Mouse (Mus musculus) heart, postnatal 0 days (tissue): ENCODE measurements around the gene C1ql1. TPM values are rescaled to one million over a fixed set of nuclear protein-coding genes. Genes with fewer than 3 reads are reported as not detected.

Source experiments
- ATAC-seq: fragments of 200-750 bp; cut with Nextera tagmentation; 2 replicates; pipeline ENCODE4 v1.8.0; 2017; ENCODE audit warnings: low read depth, moderate number of reproducible peaks, moderate library complexity; ENCODE audit not compliant: insufficient read depth
- DNase-seq: peaks from one replicate; pipeline ENCODE4 v3.0.0-alpha.2; 2016; ENCODE audit warnings: low spot score
- H3K27ac ChIP-seq: fragments of 300-500 bp; sonication (generic); 2 replicates; pipeline ENCODE4 v1.5.1; 2014; ENCODE audit warnings: low read depth, mild to moderate bottlenecking
- H3K27me3 ChIP-seq: fragments of 300-500 bp; sonication (generic); 2 replicates; pipeline ENCODE4 v1.6.1; 2014; ENCODE audit warnings: low read length, mixed read lengths; ENCODE audit not compliant: control insufficient read depth, insufficient read depth
- H3K36me3 ChIP-seq: fragments of 300-500 bp; sonication (generic); replicated peaks from 2 replicates; pipeline ENCODE4 v1.6.1; 2014; ENCODE audit warnings: low read length, mixed read lengths; ENCODE audit not compliant: control insufficient read depth, insufficient read depth
- H3K4me1 ChIP-seq: fragments of 300-500 bp; sonication (generic); 2 replicates; pipeline ENCODE4 v1.6.1; 2014; ENCODE audit warnings: antibody characterized with exemption; ENCODE audit not compliant: control insufficient read depth, insufficient read depth
- H3K4me2 ChIP-seq: fragments of 300-500 bp; sonication (generic); 2 replicates; pipeline ENCODE4 v1.6.1; 2014; ENCODE audit warnings: low read depth, mild to moderate bottlenecking, low read length, moderate library complexity
- H3K4me3 ChIP-seq: fragments of 300-500 bp; sonication (generic); 2 replicates; pipeline ENCODE4 v1.5.1; 2014; ENCODE audit warnings: low read depth, low read length
- H3K9ac ChIP-seq: fragments of 300-500 bp; sonication (generic); replicated peaks from 2 replicates; pipeline ENCODE4 v1.6.1; 2014; ENCODE audit warnings: low read depth, low read length, mixed read lengths
- H3K9me3 ChIP-seq: fragments of 300-500 bp; sonication (generic); replicated peaks from 2 replicates; pipeline ENCODE4 v1.6.1; 2016; ENCODE audit warnings: low read length; ENCODE audit not compliant: control insufficient read depth
- CTCF ChIP-seq: IDR thresholded peaks from 2 replicates; pipeline ENCODE4 v1.5.1; 2016; ENCODE audit warnings: antibody characterized with exemption, control low read depth, low read depth
- EP300 ChIP-seq: IDR thresholded peaks from 2 replicates; pipeline ENCODE4 v1.6.1; 2016; ENCODE audit warnings: antibody characterized with exemption, low read depth
- WGBS: fragments of 180-500 bp; shearing (Covaris S2); extraction: QIAGEN DNeasy Blood & Tissue Kit; methylation state at CpG from one replicate; pipeline ENCODE4 v1.1.7; 2014; 5-methylcytosine and 5-hydroxymethylcytosine counted together
- polyA plus RNA-seq: library from polyadenylated mRNA; unstranded; fragments of >200 nt; fragmentation: Nextera tagmentation; extraction: Ambion mirVana; gene quantifications from 2 replicates; pipeline ENCODE4 v1.2.1, GENCODE M21; 2015
- total RNA-seq: library from RNA; depleted of rRNA; stranded (reverse); fragments of >200 nt; gene quantifications from 2 replicates; pipeline ENCODE4 v1.2.3, GENCODE M21; 2014; ENCODE audit warnings: low replicate concordance; rRNA removed

The C1ql1 gene
- total RNA-seq = 1.1 TPM in 1 of 2 replicates, not detected in the other
- 0.10 TPM in 1 of 2 replicates, not detected in the other for polyA plus RNA-seq

- no peak within 1 kb of the TSS for H3K27ac ChIP-seq
- peak within 1 kb of the TSS; percentile 31 for H3K4me3 ChIP-seq
- H3K4me1 ChIP-seq = peaks cover 9% of the 10 kb centered on the region
- DNase-seq (peak; percentile 80), ATAC-seq (peak; percentile 95)
- no peak within 1 kb of the TSS for H3K9ac ChIP-seq
- TF ChIP-seq CTCF (no peak), EP300 (no peak)
- no peaks in the 10 kb centered on the region for H3K36me3 ChIP-seq
- WGBS = 1% methylated on average over 51 of the region's 87 CpGs
- H3K9me3 ChIP-seq = no peaks in the 10 kb centered on the region
- peaks cover 86% of the 10 kb centered on the region for H3K27me3 ChIP-seq
- H3K4me2 ChIP-seq = peak within 1 kb of the TSS; percentile 53
Measured at GRCm38 (mm10) chr11:102946265-102946991, at the start of gene C1ql1. Gene C1ql1 (minus strand): TSS chr11:102946688.

- Histone ChIP-seq H3K4me2 (no peak overlapping the region), H3K36me3 (peaks cover 13% of the 10 kb centered on the region), H3K27me3 (peaks cover 24% of the 10 kb centered on the region), H3K4me3 (no peak overlapping the region), H3K9ac (no peak overlapping the region), H3K4me1 (peaks cover 23% of the 10 kb centered on the region; the same call in 1 of the 2 replicates), H3K27ac (no peak overlapping the region), H3K9me3 (no peaks in the 10 kb centered on the region)
- 94% methylated on average over 18 of the region's 18 CpGs for WGBS
- no peak for ATAC-seq
- TF ChIP-seq CTCF (no peak), EP300 (no peak)
- no peak for DNase-seq
Measured at GRCm38 (mm10) chr11:102994952-102995351, 48.5 kb upstream of the C1ql1 start.

- 62% methylated on average over 17 of the region's 17 CpGs for WGBS
- Histone ChIP-seq H3K9ac (no peak overlapping the region), H3K4me1 (peaks cover 14% of the 10 kb centered on the region; the same call in 1 of the 2 replicates), H3K4me2 (no peak overlapping the region), H3K27ac (no peak overlapping the region), H3K9me3 (no peaks in the 10 kb centered on the region), H3K36me3 (peaks cover 13% of the 10 kb centered on the region), H3K27me3 (peaks cover 36% of the 10 kb centered on the region), H3K4me3 (no peak overlapping the region)
- no peak for ATAC-seq
- no peak for DNase-seq
- TF ChIP-seq EP300 = no peak
- TF ChIP-seq CTCF = no peak
Measured at GRCm38 (mm10) chr11:102993420-102994029, 47.0 kb upstream of the C1ql1 start.

- TF ChIP-seq CTCF = peak; percentile 84
- no peak for TF ChIP-seq EP300
- Histone ChIP-seq H3K4me3 (no peak overlapping the region), H3K9me3 (no peaks in the 10 kb centered on the region), H3K4me2 (no peak overlapping the region), H3K9ac (no peak overlapping the region), H3K27me3 (peaks cover 42% of the 10 kb centered on the region), H3K27ac (no peak overlapping the region), H3K36me3 (peaks cover 13% of the 10 kb centered on the region), H3K4me1 (peaks cover 8% of the 10 kb centered on the region; the same call in 1 of the 2 replicates)
- ATAC-seq (peak; percentile 60), DNase-seq (peak; percentile 69)
- WGBS = 14% methylated on average over 5 of the region's 5 CpGs
Measured at GRCm38 (mm10) chr11:102992940-102993339, 46.5 kb upstream of the C1ql1 start.

GRCm38 (mm10) chr11:102991681-102992080 is 45.2 kb upstream of the C1ql1 start:
- DNase-seq (no peak), ATAC-seq (no peak)
- Histone ChIP-seq H3K36me3 (peaks cover 13% of the 10 kb centered on the region), H3K27me3 (peaks cover 42% of the 10 kb centered on the region), H3K9ac (no peak overlapping the region), H3K27ac (no peak overlapping the region), H3K9me3 (no peaks in the 10 kb centered on the region), H3K4me2 (peak overlapping the region; percentile 23; the same call in 1 of the 2 replicates), H3K4me3 (no peak overlapping the region), H3K4me1 (0 out of 2 replicates have a peak, but pooled peaks cover 7% of the 10 kb centered on the region)
- 6% methylated on average over 16 of the region's 16 CpGs for WGBS
- TF ChIP-seq CTCF (no peak), EP300 (no peak)
